Mouse (Mus musculus) liver, adult (tissue): ENCODE measurements around the gene Helb.

Source experiments
- GATA4 ChIP-seq: IDR thresholded peaks from 2 replicates; pipeline ENCODE4 v1.6.1; 2014; ENCODE audit warnings: mild to moderate bottlenecking, low read length; ENCODE audit not compliant: insufficient replicate concordance

The Helb gene

GRCm38 (mm10) chr10:120111691-120112319, 982 bp downstream of the Helb start:
- TF ChIP-seq GATA4: no peak

GRCm38 (mm10) chr10:120100806-120101205, 12.0 kb downstream of the Helb start:
- TF ChIP-seq GATA4: no peak

GRCm38 (mm10) chr10:120097564-120097963, 15.2 kb downstream of the Helb start:
- no peak for TF ChIP-seq GATA4

GRCm38 (mm10) chr10:120095716-120096115, 17.1 kb downstream of the Helb start:
- TF ChIP-seq GATA4: no peak

GRCm38 (mm10) chr10:120095136-120095535, 17.7 kb downstream of the Helb start:
- TF ChIP-seq GATA4: no peak

- TF ChIP-seq GATA4: no peak
These were observed 20.2 kb downstream of the Helb start for GRCm38 (mm10) chr10:120092548-120092947.

GRCm38 (mm10) chr10:120077850-120078249, 34.9 kb downstream of the Helb start:
- TF ChIP-seq GATA4: no peak

- no peak for TF ChIP-seq GATA4
These were observed 46.5 kb downstream of the Helb start for GRCm38 (mm10) chr10:120066319-120066718.

- no peak for TF ChIP-seq GATA4
These were observed 48.4 kb downstream of the Helb start for GRCm38 (mm10) chr10:120064424-120064823.

- no peak for TF ChIP-seq GATA4
These were observed 51.3 kb downstream of the Helb start for GRCm38 (mm10) chr10:120061238-120062130.

GRCm38 (mm10) chr10:120060579-120061237, 52.1 kb downstream of the Helb start:
- TF ChIP-seq GATA4: no peak

- TF ChIP-seq GATA4: no peak
These were observed 68.0 kb downstream of the Helb start for GRCm38 (mm10) chr10:120044714-120045234.

GRCm38 (mm10) chr10:120044237-120044636, 68.5 kb downstream of the Helb start:
- TF ChIP-seq GATA4: no peak

- no peak for TF ChIP-seq GATA4
These were observed 74.6 kb downstream of the Helb start for GRCm38 (mm10) chr10:120038194-120038593.

- no peak for TF ChIP-seq GATA4
These were observed 77.0 kb downstream of the Helb start for GRCm38 (mm10) chr10:120035824-120036223.
